Mouse (Mus musculus): ENCODE data around the gene Fam84b.

The Fam84b gene

DNA sequence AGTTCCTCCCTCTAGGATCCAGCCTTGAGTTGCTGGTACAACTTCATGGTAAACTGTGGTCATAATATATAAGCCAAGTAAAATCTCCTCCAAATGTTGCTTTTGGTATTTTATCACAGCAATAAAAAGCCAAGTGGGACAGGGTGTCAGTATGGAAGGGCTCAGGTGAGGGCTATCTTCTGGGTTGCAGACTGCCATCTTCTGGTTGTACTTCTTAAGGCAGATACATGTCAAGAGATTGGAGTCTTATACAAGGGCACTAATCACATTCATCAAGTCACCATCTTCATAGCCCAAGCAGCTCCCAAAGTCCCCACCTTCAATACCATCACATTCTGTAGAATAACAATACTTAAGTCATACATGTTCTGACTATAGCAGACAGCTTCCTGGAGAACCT, 21.0 kb downstream of the Fam84b start:
- DNase-seq (ENCODE audit: low spot score), result no peak

DNA sequence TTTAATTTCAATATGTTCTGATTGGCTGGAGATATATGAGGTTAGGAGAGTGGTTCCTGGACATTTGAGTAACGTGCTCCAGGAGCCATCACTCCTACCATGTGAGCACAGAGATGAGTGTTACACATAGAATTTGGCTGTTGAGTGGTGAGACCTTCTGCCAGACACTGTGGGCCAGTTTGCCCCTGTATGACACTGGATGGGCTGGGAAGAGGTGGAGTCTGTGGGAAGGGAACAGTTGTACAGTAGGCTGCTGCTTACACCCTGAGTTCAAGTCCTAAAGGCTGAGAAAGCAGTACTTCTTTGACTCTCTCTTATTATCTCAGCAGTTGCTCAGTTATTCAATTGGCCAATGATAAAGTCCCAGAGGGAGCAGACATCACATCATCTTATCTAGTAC, 27.4 kb downstream of the Fam84b start:
- no peak for DNase-seq (ENCODE audit: low spot score)

- peak; percentile 73 for DNase-seq (ENCODE audit: low spot score)
Measured at GRCm38 (mm10) chr15:60824751-60825227, 28.8 kb downstream of the Fam84b start.

- no peak for DNase-seq (ENCODE audit: low spot score)
Measured at GRCm38 (mm10) chr15:60823870-60824709, 29.5 kb downstream of the Fam84b start.

DNA sequence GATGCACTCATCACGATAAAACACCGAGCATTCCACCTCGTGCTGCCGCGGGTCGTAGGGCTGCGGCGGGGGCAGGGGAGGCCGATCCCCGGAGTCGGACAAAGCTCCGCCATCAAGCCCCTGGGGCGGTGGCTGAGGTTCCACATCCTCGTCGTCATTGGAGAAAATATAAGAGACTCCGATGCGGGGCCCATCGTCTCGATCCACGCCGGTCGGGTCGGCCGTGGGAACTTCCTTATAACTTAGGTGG, 30.0 kb downstream of the Fam84b start:
- no peak for DNase-seq (ENCODE audit: low spot score)

- DNase-seq (ENCODE audit: low spot score), result peak; percentile 27
Measured at GRCm38 (mm10) chr15:60822803-60823619, 30.6 kb downstream of the Fam84b start.

DNA sequence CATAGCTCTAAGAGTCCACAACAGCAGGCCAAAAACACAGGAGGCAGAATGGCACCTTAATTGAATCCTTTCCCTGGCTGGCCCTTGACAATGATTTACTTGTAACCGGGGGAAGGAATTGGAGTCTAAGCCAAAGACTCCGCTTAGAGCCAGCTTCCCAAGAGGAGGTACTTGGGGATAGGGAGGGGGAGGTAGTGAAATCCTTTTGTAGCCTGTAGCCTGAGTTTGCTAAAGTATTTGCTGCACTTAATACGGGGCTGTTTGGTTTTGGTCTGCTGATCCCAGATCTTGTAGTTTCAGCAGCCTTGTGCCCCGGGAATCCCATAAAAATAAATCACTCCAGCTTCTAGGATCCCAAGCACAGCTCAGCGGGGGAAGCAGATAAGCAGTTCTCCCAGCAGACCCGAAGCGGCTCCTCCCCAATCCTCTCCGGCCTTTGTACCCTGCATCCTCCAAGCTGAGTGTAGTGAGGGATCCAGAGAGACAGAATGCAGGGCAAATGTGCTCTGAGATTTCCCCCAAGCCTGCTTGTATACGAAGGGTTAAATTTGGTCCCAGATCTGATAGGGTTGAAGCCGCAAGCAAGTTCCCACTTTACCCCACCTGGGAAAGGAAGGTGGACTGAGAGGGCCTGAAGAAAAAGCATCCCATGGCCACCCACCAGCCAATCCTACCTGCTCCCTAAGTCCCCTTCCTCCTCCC, 31.3 kb downstream of the Fam84b start:
- DNase-seq (ENCODE audit: low spot score), result no peak

GRCm38 (mm10) chr15:60818500-60818899, 35.1 kb downstream of the Fam84b start:
- DNase-seq (ENCODE audit: low spot score), result no peak

GRCm38 (mm10) chr15:60816478-60816877, 37.1 kb downstream of the Fam84b start:
- DNase-seq (ENCODE audit: low spot score), result no peak

DNA sequence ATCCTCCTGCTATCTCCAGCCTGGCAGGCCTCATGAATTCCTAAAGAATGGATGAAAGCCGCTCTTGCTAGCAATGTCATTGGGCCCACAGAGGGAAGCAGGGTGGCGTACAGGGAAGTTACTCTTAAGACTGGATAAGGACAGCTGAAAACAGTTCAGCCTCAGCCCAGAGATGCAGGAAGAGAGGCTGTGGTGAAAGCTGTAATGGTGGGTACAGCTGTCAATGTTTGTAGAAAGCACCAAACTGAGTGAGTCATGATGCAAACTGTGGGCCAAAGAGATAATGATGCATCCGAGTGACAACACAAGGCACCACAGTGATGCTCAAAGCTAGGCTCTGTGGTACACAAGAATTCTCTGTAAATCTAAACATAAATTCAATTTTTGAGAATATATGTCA, 39.0 kb downstream of the Fam84b start:
- no peak for DNase-seq (ENCODE audit: low spot score)

DNA sequence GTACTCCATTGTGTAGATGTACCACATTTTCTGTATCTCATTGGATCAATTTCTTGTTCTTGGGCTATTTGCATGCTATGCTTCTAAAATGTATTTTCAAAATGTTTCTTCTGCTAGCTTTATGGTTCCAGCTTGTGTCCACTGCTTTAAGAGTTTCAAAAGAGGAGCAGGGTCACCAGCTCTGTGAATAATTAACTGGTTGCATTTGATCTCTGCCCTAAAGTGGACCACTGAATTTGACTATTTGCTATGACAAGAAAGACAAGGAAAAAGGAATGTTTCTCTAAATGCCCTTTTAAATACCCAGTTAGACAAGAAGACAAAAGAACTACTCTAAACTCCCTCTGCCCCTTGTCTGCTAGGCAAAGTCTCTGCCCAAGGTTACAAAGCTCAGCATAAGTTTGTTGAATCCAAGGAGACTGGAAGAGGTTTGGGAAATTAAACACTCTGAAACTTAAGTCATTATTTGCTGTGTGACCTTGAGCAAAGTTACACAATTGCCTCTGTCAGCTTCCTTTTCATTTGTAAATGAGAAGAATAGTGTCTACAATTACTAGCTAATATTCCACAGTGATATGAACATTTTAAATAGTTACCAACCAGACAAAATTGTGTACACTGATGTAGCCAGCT, 60.4 kb downstream of the Fam84b start:
- DNase-seq (ENCODE audit: low spot score), result no peak

GRCm38 (mm10) chr15:60789084-60789483, 64.5 kb downstream of the Fam84b start:
- DNase-seq (ENCODE audit: low spot score), result no peak

GRCm38 (mm10) chr15:60783761-60784160, 69.8 kb downstream of the Fam84b start:
- no peak for DNase-seq (ENCODE audit: low spot score)

- no peak for DNase-seq (ENCODE audit: low spot score)
Measured at GRCm38 (mm10) chr15:60779531-60779973, 74.0 kb downstream of the Fam84b start.

GRCm38 (mm10) chr15:60779063-60779462, 74.5 kb downstream of the Fam84b start:
- DNase-seq (ENCODE audit: low spot score), result no peak
